Mouse (Mus musculus): ENCODE measurements around the gene Lpin2.

DNA sequence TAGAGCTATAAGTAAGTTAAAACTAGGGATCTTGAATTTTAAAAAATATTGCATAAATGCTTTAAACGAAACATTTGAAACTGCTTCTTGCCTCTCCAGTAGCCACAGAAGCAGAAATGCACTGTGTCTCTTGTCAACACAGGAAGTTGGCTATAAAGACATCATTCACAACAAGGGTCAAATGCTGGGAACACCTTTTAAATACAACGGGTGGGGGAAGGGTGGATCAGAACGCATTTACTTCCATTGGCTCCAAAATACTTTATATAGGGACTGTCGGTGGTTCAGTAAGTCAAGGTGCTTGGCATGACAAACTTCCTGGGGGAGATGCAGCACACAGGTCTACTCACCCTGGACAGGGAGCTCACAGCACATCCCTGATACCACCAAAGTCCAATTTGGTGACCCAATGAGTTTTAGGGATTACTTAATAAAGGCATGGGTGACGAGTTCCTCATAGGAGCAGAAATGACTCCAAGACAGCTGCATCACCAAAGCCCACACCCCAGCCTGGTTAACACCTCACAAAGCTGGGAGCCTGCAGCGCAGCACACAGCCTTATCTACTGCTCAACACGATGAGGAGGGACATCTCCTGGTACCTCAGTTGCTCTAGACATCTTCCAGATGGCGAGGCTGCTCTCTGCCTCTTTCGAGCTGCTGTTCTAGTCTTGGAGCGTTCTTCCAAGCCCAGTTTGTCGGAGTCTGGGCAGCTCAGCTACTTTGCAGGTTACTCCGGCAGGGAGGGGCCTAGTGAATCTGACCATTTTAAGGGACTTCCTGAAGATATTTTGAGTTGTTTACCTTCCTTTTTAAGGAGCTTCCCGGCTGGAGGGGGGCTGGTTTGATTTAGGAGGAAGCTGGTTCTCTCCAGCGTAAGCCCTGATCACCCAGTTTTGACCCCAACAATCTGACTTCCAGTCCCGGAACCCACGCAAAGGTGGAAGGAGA, 45.7 kb upstream of the Lpin2 start:
- TF ChIP-seq CTCF (IDR thresholded peaks at IDR 0.05; ENCODE audit: borderline replicate concordance, insufficient read depth, low read length): no peak
- no peak for TF ChIP-seq POLR2A (IDR thresholded peaks at IDR 0.05; ENCODE audit: low read depth, low read length)
